14 mouse cellular contexts compared by ENCODE assay signal in the genomic region with DNA sequence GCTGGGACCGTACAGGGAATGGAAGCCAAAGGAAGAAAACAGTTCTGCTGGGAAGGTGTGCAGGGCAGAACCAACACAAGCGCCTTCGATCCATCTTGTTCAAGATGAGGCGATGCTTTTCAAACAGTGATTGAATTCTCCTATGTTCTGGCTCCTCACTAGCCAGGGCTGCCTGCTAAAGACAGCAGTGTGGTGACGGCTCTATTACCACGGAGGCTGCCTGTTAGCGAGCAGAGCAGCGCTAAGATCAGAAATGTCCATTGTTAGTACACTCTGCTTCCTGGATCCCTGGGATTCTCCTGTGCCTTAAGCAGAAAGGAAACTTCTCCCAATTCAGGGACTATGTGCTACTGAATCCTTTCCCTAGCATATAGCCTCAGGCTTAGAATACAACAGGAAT.
"Had no signal": no experiment of that assay in that cellular context is flagged by ENCODE, and none has a peak within 500 bp of the region (broad histone marks: within the 10 kb centered on the region; RNA-seq: fewer than 3 reads in every experiment).

No protein-coding gene starts in this region.

- ATAC-seq: lung, postnatal 0 days had no signal

- H3K4me2 ChIP-seq: kidney, embryonic 15.5 days; liver, embryonic 11.5 days; liver, embryonic 15.5 days; stomach, embryonic 15.5 days had no signal

- H3K9ac ChIP-seq: kidney, embryonic 15.5 days; liver, embryonic 15.5 days; stomach, embryonic 15.5 days had no signal

- H3K36me3 ChIP-seq: kidney, embryonic 15.5 days; limb, embryonic 10.5 days; liver, embryonic 15.5 days; stomach, embryonic 15.5 days had no signal

- H3K27ac ChIP-seq: kidney, embryonic 15.5 days; left cerebral cortex, adult 2 months; limb, embryonic 10.5 days; liver, embryonic 15.5 days; stomach, embryonic 15.5 days had no signal

- H3K27me3 ChIP-seq: kidney, embryonic 15.5 days; liver, embryonic 15.5 days; stomach, embryonic 15.5 days had no signal

- H3K9me3 ChIP-seq: kidney, embryonic 15.5 days; limb, embryonic 10.5 days; liver, embryonic 15.5 days; stomach, embryonic 15.5 days had no signal

- DNase-seq: kidney, adult 2 months; kidney, postnatal 14 days; lung, adult 2 months; lung, postnatal 36 days; right cerebral cortex, postnatal 14 days; thymus, adult 2 months; thymus, postnatal 25 days had no signal

- H3K4me3 ChIP-seq: kidney, embryonic 15.5 days; left cerebral cortex, adult 2 months; limb, embryonic 10.5 days; liver, embryonic 15.5 days; stomach, embryonic 15.5 days had no signal

- H3K4me1 ChIP-seq: kidney, embryonic 15.5 days; limb, embryonic 10.5 days; liver, embryonic 15.5 days; stomach, embryonic 15.5 days had no signal
